Mouse (Mus musculus) heart, postnatal 0 days (tissue): ENCODE measurements at regions not wholly inside any gene's neighbourhood (a gene's known extent, or its start where the extent isn't known, plus 50 kb on each side); places are given as distances from the start of the nearest gene placed in this dataset.

Source experiments
- ATAC-seq: fragments of 200-750 bp; cut with Nextera tagmentation; 2 replicates; pipeline ENCODE4 v1.8.0; 2017; ENCODE audit warnings: low read depth, moderate number of reproducible peaks, moderate library complexity; ENCODE audit not compliant: insufficient read depth
- DNase-seq: peaks from one replicate; pipeline ENCODE4 v3.0.0-alpha.2; 2016; ENCODE audit warnings: low spot score
- H3K27ac ChIP-seq: fragments of 300-500 bp; sonication (generic); 2 replicates; pipeline ENCODE4 v1.5.1; 2014; ENCODE audit warnings: low read depth, mild to moderate bottlenecking
- H3K27me3 ChIP-seq: fragments of 300-500 bp; sonication (generic); 2 replicates; pipeline ENCODE4 v1.6.1; 2014; ENCODE audit warnings: low read length, mixed read lengths; ENCODE audit not compliant: control insufficient read depth, insufficient read depth
- H3K36me3 ChIP-seq: fragments of 300-500 bp; sonication (generic); replicated peaks from 2 replicates; pipeline ENCODE4 v1.6.1; 2014; ENCODE audit warnings: low read length, mixed read lengths; ENCODE audit not compliant: control insufficient read depth, insufficient read depth
- H3K4me1 ChIP-seq: fragments of 300-500 bp; sonication (generic); 2 replicates; pipeline ENCODE4 v1.6.1; 2014; ENCODE audit warnings: antibody characterized with exemption; ENCODE audit not compliant: control insufficient read depth, insufficient read depth
- H3K4me2 ChIP-seq: fragments of 300-500 bp; sonication (generic); 2 replicates; pipeline ENCODE4 v1.6.1; 2014; ENCODE audit warnings: low read depth, mild to moderate bottlenecking, low read length, moderate library complexity
- H3K4me3 ChIP-seq: fragments of 300-500 bp; sonication (generic); 2 replicates; pipeline ENCODE4 v1.5.1; 2014; ENCODE audit warnings: low read depth, low read length
- H3K9ac ChIP-seq: fragments of 300-500 bp; sonication (generic); replicated peaks from 2 replicates; pipeline ENCODE4 v1.6.1; 2014; ENCODE audit warnings: low read depth, low read length, mixed read lengths
- H3K9me3 ChIP-seq: fragments of 300-500 bp; sonication (generic); replicated peaks from 2 replicates; pipeline ENCODE4 v1.6.1; 2016; ENCODE audit warnings: low read length; ENCODE audit not compliant: control insufficient read depth
- CTCF ChIP-seq: IDR thresholded peaks from 2 replicates; pipeline ENCODE4 v1.5.1; 2016; ENCODE audit warnings: antibody characterized with exemption, control low read depth, low read depth
- EP300 ChIP-seq: IDR thresholded peaks from 2 replicates; pipeline ENCODE4 v1.6.1; 2016; ENCODE audit warnings: antibody characterized with exemption, low read depth
- WGBS: fragments of 180-500 bp; shearing (Covaris S2); extraction: QIAGEN DNeasy Blood & Tissue Kit; methylation state at CpG from one replicate; pipeline ENCODE4 v1.1.7; 2014; 5-methylcytosine and 5-hydroxymethylcytosine counted together

DNA sequence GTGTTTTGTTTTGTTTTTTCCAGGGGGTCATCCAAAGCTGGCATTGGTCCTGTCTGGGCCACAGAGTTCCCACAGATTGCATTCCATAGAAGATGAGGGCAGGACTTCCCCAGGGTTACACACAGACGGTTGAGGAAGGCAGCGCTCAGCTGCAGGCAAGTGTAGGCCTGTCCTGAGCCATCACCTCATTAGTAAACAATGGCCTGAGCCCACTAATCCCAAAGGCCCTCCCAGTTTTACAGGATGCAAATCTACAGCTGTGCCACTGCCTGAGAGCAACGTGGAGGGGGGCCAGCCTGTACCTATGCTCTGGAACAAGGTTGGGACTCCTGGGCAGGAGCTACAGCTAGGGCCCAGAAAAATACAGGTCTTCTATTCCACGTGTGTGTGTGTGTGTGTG lies 55.7 kb upstream of the Tle3 start:
- Histone ChIP-seq H3K27me3 (peaks cover 99% of the 10 kb centered on the region), H3K27ac (peak overlapping the region; percentile 61), H3K36me3 (no peaks in the 10 kb centered on the region), H3K4me2 (no peak overlapping the region), H3K9me3 (peaks cover 4% of the 10 kb centered on the region), H3K4me1 (peaks cover under 1% of the 10 kb centered on the region; the same call in 1 of the 2 replicates), H3K9ac (no peak overlapping the region), H3K4me3 (no peak overlapping the region)
- 46% methylated on average over 4 of the region's 4 CpGs for WGBS
- ATAC-seq (no peak; the same call in 1 of the 2 replicates), DNase-seq (no peak)
- TF ChIP-seq EP300, result no peak

DNA sequence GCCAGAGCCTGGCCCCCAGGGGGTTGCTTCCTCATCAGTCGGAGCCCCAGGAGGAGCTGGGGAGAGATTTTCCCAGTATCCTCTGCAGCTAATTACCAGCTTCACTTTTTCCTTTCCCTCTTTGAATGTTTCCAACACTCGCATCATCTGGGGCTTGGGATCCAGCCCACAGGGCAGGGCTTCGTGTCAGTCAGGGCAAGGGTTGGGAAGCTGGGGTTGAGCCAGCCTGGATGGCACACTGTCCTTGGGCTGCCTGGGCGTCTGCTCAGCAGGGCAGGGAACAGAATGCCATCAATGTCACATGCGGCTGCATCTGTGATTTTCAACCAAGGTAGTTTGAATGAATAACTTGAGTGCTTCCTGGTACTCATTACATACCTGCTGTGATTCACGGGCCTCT lies 52.4 kb upstream of the Tle3 start:
- H3K27me3 ChIP-seq, result peaks cover 99% of the 10 kb centered on the region
- peaks cover 7% of the 10 kb centered on the region for H3K4me1 ChIP-seq

DNA sequence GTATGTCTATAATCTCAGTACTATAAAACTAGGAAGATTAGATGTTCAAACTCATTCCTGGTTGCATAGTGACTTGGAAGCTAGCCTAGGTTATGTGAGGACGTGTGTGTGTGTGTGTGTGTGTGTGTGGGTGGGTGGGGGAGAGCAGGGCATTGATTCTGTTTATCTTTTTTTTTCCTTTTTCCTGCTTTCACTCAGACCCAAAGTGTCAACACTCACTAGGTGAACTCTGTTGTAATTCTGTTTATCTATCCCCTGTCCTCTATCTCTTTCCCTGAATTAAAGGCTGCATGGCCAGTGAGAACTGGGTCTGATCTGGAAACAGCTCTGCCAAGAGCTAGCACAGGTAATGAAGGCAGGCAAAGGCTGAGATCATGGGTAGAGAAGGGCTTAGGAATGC lies 50.9 kb upstream of the Tle3 start:
- DNase-seq, result no peak
- 63% methylated on average over 1 of the region's 1 CpGs for WGBS
- no peak overlapping the region for H3K9ac ChIP-seq
- TF ChIP-seq CTCF (no peak), EP300 (no peak)
- H3K36me3 ChIP-seq, result no peaks in the 10 kb centered on the region
- H3K9me3 ChIP-seq, result peaks cover 4% of the 10 kb centered on the region
- no peak overlapping the region for H3K27ac ChIP-seq
- no peak overlapping the region for H3K4me2 ChIP-seq
- ATAC-seq, result no peak
- H3K4me1 ChIP-seq, result peaks cover 11% of the 10 kb centered on the region
- H3K27me3 ChIP-seq, result peaks cover 99% of the 10 kb centered on the region
- no peak overlapping the region for H3K4me3 ChIP-seq

More for the DNA sequence above, 52.4 kb upstream of the Tle3 start:
- 52% methylated on average over 6 of the region's 6 CpGs for WGBS
- no peak for TF ChIP-seq EP300
- TF ChIP-seq CTCF, result no peak
- H3K36me3 ChIP-seq, result no peaks in the 10 kb centered on the region
- peaks cover 4% of the 10 kb centered on the region for H3K9me3 ChIP-seq
- no peak overlapping the region for H3K4me3 ChIP-seq
- no peak overlapping the region for H3K4me2 ChIP-seq
- DNase-seq (no peak), ATAC-seq (no peak)
- no peak overlapping the region for H3K27ac ChIP-seq
- no peak overlapping the region for H3K9ac ChIP-seq

DNA sequence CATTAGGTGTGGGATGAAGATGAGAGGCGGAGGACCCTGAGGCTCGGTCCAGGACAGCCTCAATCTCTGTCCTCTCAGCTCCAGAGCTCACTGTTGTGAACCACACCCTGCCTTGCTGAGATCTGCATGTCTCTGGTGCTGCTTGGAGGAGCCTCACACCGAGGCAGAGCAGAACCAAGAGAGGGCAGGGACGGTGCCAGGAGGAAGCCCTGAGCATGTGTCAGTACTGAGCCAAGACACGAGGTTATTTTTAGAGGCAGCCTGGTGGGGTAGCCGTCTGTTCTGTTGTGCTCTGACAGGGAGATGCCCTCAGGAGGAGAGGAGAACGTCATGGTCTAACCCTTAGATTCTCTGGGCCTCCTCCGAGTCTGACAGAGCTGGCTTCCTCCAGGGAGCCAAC lies 50.3 kb upstream of the Tle3 start:
- no peak for TF ChIP-seq CTCF
- no peak for TF ChIP-seq EP300

DNA sequence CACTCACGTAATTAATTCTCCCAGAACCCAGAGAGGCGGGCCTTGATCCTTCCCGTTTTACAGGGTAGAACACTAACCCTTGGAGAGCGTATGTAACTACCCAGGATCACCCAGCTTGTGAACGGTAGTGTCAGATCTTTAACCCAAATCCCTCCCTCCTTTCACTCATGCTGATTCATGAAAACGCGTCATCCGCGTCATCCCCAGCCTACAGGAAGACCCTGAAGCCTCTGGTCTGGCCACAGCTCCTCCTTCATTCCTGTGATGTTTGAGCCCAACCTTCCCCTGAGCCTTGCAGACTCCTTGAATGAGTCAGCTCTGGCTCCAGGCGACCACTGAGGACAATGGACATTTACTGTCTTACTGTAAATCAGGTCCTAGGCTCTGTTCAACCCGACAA lies 49.8 kb upstream of the Tle3 start:
- DNase-seq (peak; percentile 56), ATAC-seq (peak; percentile 34; the same call in 1 of the 2 replicates)
- no peak overlapping the region for H3K27ac ChIP-seq
- H3K36me3 ChIP-seq, result no peaks in the 10 kb centered on the region
- peaks cover 99% of the 10 kb centered on the region for H3K27me3 ChIP-seq
- WGBS, result 42% methylated on average over 11 of the region's 11 CpGs
- TF ChIP-seq EP300 (no peak), CTCF (no peak)
- no peak overlapping the region for H3K4me3 ChIP-seq
- H3K4me1 ChIP-seq, result peaks cover 11% of the 10 kb centered on the region
- H3K4me2 ChIP-seq, result no peak overlapping the region
- peaks cover 4% of the 10 kb centered on the region for H3K9me3 ChIP-seq
- no peak overlapping the region for H3K9ac ChIP-seq

More for the DNA sequence above, 50.3 kb upstream of the Tle3 start:
- H3K27me3 ChIP-seq, result peaks cover 99% of the 10 kb centered on the region
- ATAC-seq (0 out of 2 replicates have a peak, but pooled peaks have one; percentile 4), DNase-seq (no peak)
- H3K4me2 ChIP-seq, result no peak overlapping the region
- no peak overlapping the region for H3K9ac ChIP-seq
- no peak overlapping the region for H3K27ac ChIP-seq
- H3K4me1 ChIP-seq, result peaks cover 11% of the 10 kb centered on the region
- no peaks in the 10 kb centered on the region for H3K36me3 ChIP-seq
- WGBS, result 26% methylated on average over 8 of the region's 8 CpGs
- H3K9me3 ChIP-seq, result peaks cover 4% of the 10 kb centered on the region
- no peak overlapping the region for H3K4me3 ChIP-seq
